Mouse (Mus musculus): ENCODE data around the gene Trim52.
"Not testable (repeated sequence)": the region's sequence is repeated elsewhere in the genome, so short reads cannot be mapped to it uniquely, and the experiment has no call there.

Trim52 gene

GRCm38 (mm10) chr14:106105980-106106379, at the start of gene Trim52:
TSS of gene Trim52 (plus strand) at chr14:106106198.
- DNase-seq (ENCODE audit: low spot score in 2 of 2): no peak

- DNase-seq (ENCODE audit: low spot score in 2 of 2): no peak
Measured at GRCm38 (mm10) chr14:106072608-106073007, 33.4 kb upstream of the Trim52 start.

- DNase-seq (ENCODE audit: low spot score in 2 of 2): no peak
Measured at GRCm38 (mm10) chr14:106075181-106076064, 30.6 kb upstream of the Trim52 start.

- DNase-seq (ENCODE audit: low spot score in 2 of 2): no peak
Measured at GRCm38 (mm10) chr14:106088480-106089037, 17.4 kb upstream of the Trim52 start.

- DNase-seq (ENCODE audit: low spot score in 2 of 2): no peak
Measured at GRCm38 (mm10) chr14:106096816-106097215, 9.2 kb upstream of the Trim52 start.

GRCm38 (mm10) chr14:106100858-106101257, 5.1 kb upstream of the Trim52 start:
- DNase-seq (ENCODE audit: low spot score in 2 of 2): no peak

GRCm38 (mm10) chr14:106106425-106106824, 427 bp downstream of the Trim52 start:
- no peak for DNase-seq (ENCODE audit: low spot score in 2 of 2)

- DNase-seq (ENCODE audit: low spot score in 2 of 2): no peak
Measured at GRCm38 (mm10) chr14:106119371-106119770, 13.4 kb downstream of the Trim52 start.

- no peak for DNase-seq (ENCODE audit: low spot score in 2 of 2)
Measured at GRCm38 (mm10) chr14:106136272-106136671, 30.3 kb downstream of the Trim52 start.

- DNase-seq (ENCODE audit: low spot score in 2 of 2): no peak
Measured at GRCm38 (mm10) chr14:106151188-106151587, 45.2 kb downstream of the Trim52 start.

GRCm38 (mm10) chr14:106154879-106155576, 49.0 kb downstream of the Trim52 start:
- no peak for DNase-seq (ENCODE audit: low spot score in 2 of 2)

GRCm38 (mm10) chr14:106156533-106156932, 50.5 kb downstream of the Trim52 start:
- no peak for DNase-seq (ENCODE audit: low spot score in 2 of 2)

GRCm38 (mm10) chr14:106162331-106162730, 56.3 kb downstream of the Trim52 start:
- DNase-seq (ENCODE audit: low spot score in 2 of 2): no peak

GRCm38 (mm10) chr14:106163196-106163595, 57.2 kb downstream of the Trim52 start:
- DNase-seq (ENCODE audit: low spot score in 2 of 2): no peak

GRCm38 (mm10) chr14:106163933-106164332, 57.9 kb downstream of the Trim52 start:
- not testable (repeated sequence) for DNase-seq (ENCODE audit: low spot score in 2 of 2)

- peak in 1 of 2 experiments; percentile 9 for DNase-seq (ENCODE audit: low spot score in 2 of 2)
Measured at GRCm38 (mm10) chr14:106176879-106177278, 70.9 kb downstream of the Trim52 start.

GRCm38 (mm10) chr14:106178245-106178644, 72.2 kb downstream of the Trim52 start:
- no peak for DNase-seq (ENCODE audit: low spot score in 2 of 2)

- DNase-seq (ENCODE audit: low spot score in 2 of 2): no peak
Measured at GRCm38 (mm10) chr14:106179102-106179727, 73.2 kb downstream of the Trim52 start.

- DNase-seq (ENCODE audit: low spot score in 2 of 2): no peak
Measured at GRCm38 (mm10) chr14:106179728-106180125, 73.7 kb downstream of the Trim52 start.

GRCm38 (mm10) chr14:106180616-106181015, 74.6 kb downstream of the Trim52 start:
- DNase-seq (ENCODE audit: low spot score in 2 of 2): no peak

GRCm38 (mm10) chr14:106183985-106184384, 78.0 kb downstream of the Trim52 start:
- DNase-seq (ENCODE audit: low spot score in 2 of 2): no peak
